Mouse (Mus musculus): ENCODE measurements around the gene Adgb.

Adgb gene

GRCm38 (mm10) chr10:10343930-10344329, 128.2 kb downstream of the Adgb start:
- no peak for DNase-seq

GRCm38 (mm10) chr10:10325560-10325959, 146.6 kb downstream of the Adgb start:
- DNase-seq: no peak

GRCm38 (mm10) chr10:10322961-10323360, 149.2 kb downstream of the Adgb start:
- DNase-seq: no peak

- peak; percentile 87 for DNase-seq
Measured at GRCm38 (mm10) chr10:10321119-10321781, 150.9 kb downstream of the Adgb start.

GRCm38 (mm10) chr10:10320364-10321083, 151.6 kb downstream of the Adgb start:
- DNase-seq: peak; percentile 18

- no peak for DNase-seq
Measured at GRCm38 (mm10) chr10:10318086-10318485, 154.0 kb downstream of the Adgb start.

- DNase-seq: no peak
Measured at GRCm38 (mm10) chr10:10315631-10316030, 156.5 kb downstream of the Adgb start.

- no peak for DNase-seq
Measured at GRCm38 (mm10) chr10:10314521-10314920, 157.6 kb downstream of the Adgb start.

GRCm38 (mm10) chr10:10309877-10310426, 162.2 kb downstream of the Adgb start:
- DNase-seq: no peak

GRCm38 (mm10) chr10:10309056-10309455, 163.1 kb downstream of the Adgb start:
- no peak for DNase-seq

GRCm38 (mm10) chr10:10307384-10307783, 164.7 kb downstream of the Adgb start:
- no peak for DNase-seq

- no peak for DNase-seq
Measured at GRCm38 (mm10) chr10:10304370-10304769, 167.8 kb downstream of the Adgb start.

GRCm38 (mm10) chr10:10301692-10302091, 170.4 kb downstream of the Adgb start:
- DNase-seq: no peak

GRCm38 (mm10) chr10:10300915-10301439, 171.1 kb downstream of the Adgb start:
- no peak for DNase-seq

GRCm38 (mm10) chr10:10299987-10300386, 172.1 kb downstream of the Adgb start:
- no peak for DNase-seq

GRCm38 (mm10) chr10:10287221-10287867, 184.8 kb downstream of the Adgb start:
- DNase-seq: no peak

Data from cerebellum, adult 9-11 months (tissue).